Mouse (Mus musculus) MEL (cell line): ENCODE measurements around the gene Gm5797.
"Not testable (repeated sequence)": the region's sequence is repeated elsewhere in the genome, so short reads cannot be mapped to it uniquely, and the experiment has no call there.

Experiments used
- CHD1 ChIP-seq: IDR thresholded peaks from 2 replicates; pipeline ENCODE4 v1.6.1; 2012; ENCODE audit warnings: low read depth, mild to moderate bottlenecking, inconsistent platforms, low read length, improper control_type of control experiment
- EP300 ChIP-seq, 2 experiments: IDR thresholded peaks; 2 replicates each; pipeline ENCODE4 v1.6.1; 2011; ENCODE audit warnings: improper control_type of control experiment in 2 of 2, low read length in 2 of 2, low read depth in 1 of 2, mild to moderate bottlenecking in 1 of 2
- GATA1 ChIP-seq: IDR thresholded peaks from 2 replicates; pipeline ENCODE4 v1.6.1; 2011; ENCODE audit warnings: low read depth, low read length, improper control_type of control experiment
- KAT2A ChIP-seq: conservative IDR thresholded peaks from 2 replicates; pipeline ENCODE4 v1.6.1; 2012; ENCODE audit warnings: low read depth, low read length, improper control_type of control experiment, inconsistent platforms
- MYB ChIP-seq: IDR thresholded peaks from 2 replicates; pipeline ENCODE4 v1.6.1; 2011; ENCODE audit warnings: mild to moderate bottlenecking, low read depth, low read length, improper control_type of control experiment
- POLR2A ChIP-seq, 2 experiments: IDR thresholded peaks; 2 replicates each; pipeline ENCODE4 v1.6.1; 2011 to 2012; ENCODE audit warnings: low read length in 2 of 2, mild to moderate bottlenecking in 2 of 2, control low read depth in 1 of 2, improper control_type of control experiment in 1 of 2, low read depth in 1 of 2, moderate library complexity in 1 of 2; ENCODE audit not compliant: control insufficient read depth in 1 of 2, insufficient read depth in 1 of 2, poor library complexity in 1 of 2
- POLR2AphosphoS2 ChIP-seq: IDR thresholded peaks from 2 replicates; pipeline ENCODE4 v1.6.1; 2011; ENCODE audit warnings: low read length, improper control_type of control experiment
- POLR2AphosphoS5 ChIP-seq: IDR thresholded peaks from 2 replicates; pipeline ENCODE4 v1.6.1; 2012; ENCODE audit warnings: low read depth, borderline replicate concordance, mild to moderate bottlenecking, inconsistent platforms, low read length, moderate library complexity, mixed read lengths
- RCOR1 ChIP-seq: IDR thresholded peaks from 2 replicates; pipeline ENCODE4 v1.6.1; 2012; ENCODE audit warnings: low read depth, mild to moderate bottlenecking, inconsistent platforms, low read length, improper control_type of control experiment
- TBP ChIP-seq: IDR thresholded peaks from 2 replicates; pipeline ENCODE4 v1.8.0; 2011; ENCODE audit warnings: low read depth, low read length, improper control_type of control experiment
- UBTF ChIP-seq: IDR thresholded peaks from 2 replicates; pipeline ENCODE4 v1.6.1; 2012; ENCODE audit warnings: low read depth, mild to moderate bottlenecking, inconsistent platforms, low read length, improper control_type of control experiment, moderate library complexity, borderline replicate concordance; ENCODE audit not compliant: insufficient read depth
- ZC3H11A ChIP-seq: IDR thresholded peaks from 2 replicates; pipeline ENCODE4 v1.6.1; 2012; ENCODE audit warnings: low read depth, mild to moderate bottlenecking, inconsistent platforms, low read length, improper control_type of control experiment
- ZMIZ1 ChIP-seq: IDR thresholded peaks from 2 replicates; pipeline ENCODE4 v1.6.1; 2012; ENCODE audit warnings: low read depth, mild to moderate bottlenecking, inconsistent platforms, low read length, improper control_type of control experiment, moderate library complexity
- ZNF384 ChIP-seq: IDR thresholded peaks from 2 replicates; pipeline ENCODE4 v1.6.1; 2012; ENCODE audit warnings: low read depth, mild to moderate bottlenecking, inconsistent platforms, low read length, improper control_type of control experiment

GRCm38 (mm10) chr14:7315093-7315492, 17.1 kb downstream of the Gm5797 start:
- not testable (repeated sequence) for TF ChIP-seq CHD1; ZMIZ1; ZC3H11A; ZNF384; EP300 (IDR thresholded peaks at IDR 0.05; ENCODE audit: low read depth in 1 of 2, low read length in 2 of 2); KAT2A; UBTF; MYB; POLR2AphosphoS5; POLR2AphosphoS2; RCOR1; TBP; GATA1; POLR2A (IDR thresholded peaks at IDR 0.05; ENCODE audit: control insufficient read depth in 1 of 2, insufficient read depth in 1 of 2, low read depth in 1 of 2, low read length in 2 of 2, poor library complexity in 1 of 2)
